Mouse (Mus musculus): ENCODE data around the gene Cep97.
"Not testable (repeated sequence)": the region's sequence is repeated elsewhere in the genome, so short reads cannot be mapped to it uniquely, and the experiment has no call there.

GRCm38 (mm10) chr16:55954196-55954595 lies 19.5 kb upstream of the Cep97 start:
- not testable (repeated sequence) for TF ChIP-seq CTCF (IDR thresholded peaks at IDR 0.05; ENCODE audit: control insufficient read depth, insufficient read depth, insufficient read length); MYOG (IDR thresholded peaks at IDR 0.05; ENCODE audit: control insufficient read depth, extremely low read depth, insufficient read length); USF1 (IDR thresholded peaks at IDR 0.05; ENCODE audit: low read depth)

Measured in C2C12 (cell line).